17 mouse cellular contexts compared by ENCODE assay signal in genomic region chr2:177277754-177278153, GRCm38 (mm10). TPM values are rescaled to one million over a fixed set of nuclear protein-coding genes. Genes with fewer than 3 reads are reported as not detected.
"Had no signal": no experiment of that assay in that cellular context is flagged by ENCODE, and none has a peak within 500 bp of the region (broad histone marks: within the 10 kb centered on the region; RNA-seq: fewer than 3 reads in every experiment).

No protein-coding gene starts in this region.

RNA-seq across cellular contexts. Expression of gene Gm14409, which starts 10.9 kb away (rescaled TPM):
- total RNA-seq: megakaryocyte progenitor cell, adult 5-6 weeks; midbrain, postnatal 0 days; monocyte, adult 5-6 weeks; neutrophil, adult 5-6 weeks had no signal
- polyA plus RNA-seq: lung, adult 2 months; lung, embryonic 15.5 days; lung, postnatal 0 days; midbrain, embryonic 11.5 days; midbrain, embryonic 13.5 days; midbrain, embryonic 15.5 days; midbrain, postnatal 0 days; neural tube, embryonic 12.5 days; neural tube, embryonic 14.5 days; spleen, adult 2 months; stomach, embryonic 15.5 days; stomach, postnatal 0 days; testis, adult 2 months; thymus, postnatal 0 days had no signal

RNA-seq across cellular contexts. Expression of gene Gm14412, which starts 46.4 kb away (rescaled TPM):
- total RNA-seq: monocyte, adult 5-6 weeks; neutrophil, adult 5-6 weeks had no signal
- polyA plus RNA-seq: spleen, adult 2 months; stomach, postnatal 0 days had no signal
